Comparison of ENCODE assay signal across 23 mouse cellular contexts in genomic region chr10:20023524-20023923, GRCm38 (mm10).
DNase-seq lines count a peak whose midpoint lies in the region; ATAC-seq lines count a peak whose summit lies in the region.
"Had no signal": no experiment of that assay in that cellular context is flagged by ENCODE, and none has a peak within 500 bp of the region (broad histone marks: within the 10 kb centered on the region; RNA-seq: fewer than 3 reads in every experiment).

No protein-coding gene starts in this region.

- no peak overlapping the region for H3K9ac ChIP-seq in kidney, embryonic 16.5 days (replicated peaks; ENCODE audit: low read length)
- H3K9ac ChIP-seq: forebrain, embryonic 15.5 days had no signal

- no peak overlapping the region for H3K4me2 ChIP-seq in kidney, embryonic 16.5 days (replicated peaks; ENCODE audit: low read depth, low read length)
- H3K4me2 ChIP-seq: forebrain, embryonic 15.5 days had no signal

- H3K9me3 ChIP-seq in kidney, embryonic 16.5 days (ENCODE audit: low read length), result peaks cover under 1% of the 10 kb centered on the region
- H3K9me3 ChIP-seq: embryonic facial prominence, embryonic 10.5 days; forebrain, embryonic 15.5 days; hindbrain, embryonic 10.5 days; limb, embryonic 10.5 days had no signal

- H3K27me3 ChIP-seq in kidney, embryonic 16.5 days (ENCODE audit: insufficient read depth, low read length), result no peaks in the 10 kb centered on the region
- H3K27me3 ChIP-seq: forebrain, embryonic 15.5 days had no signal

- no peak for ATAC-seq in kidney, embryonic 16.5 days (ENCODE audit: low FRiP score, low TSS enrichment)
- ATAC-seq in inflammation-experienced regulatory T-cells, adult 6 months, result no peak
- ATAC-seq: forebrain, embryonic 15.5 days; lung, postnatal 0 days had no signal

- peaks cover 19% of the 10 kb centered on the region for H3K4me1 ChIP-seq in kidney, embryonic 16.5 days (ENCODE audit: insufficient read depth, low read length)
- H3K4me1 ChIP-seq: limb, embryonic 10.5 days had no signal

- peaks cover 5% of the 10 kb centered on the region; the same call in 1 of the 2 replicates for H3K36me3 ChIP-seq in kidney, embryonic 16.5 days (ENCODE audit: insufficient read depth, low read length)
- H3K36me3 ChIP-seq: embryonic facial prominence, embryonic 10.5 days; forebrain, embryonic 15.5 days; hindbrain, embryonic 10.5 days; limb, embryonic 10.5 days had no signal

- DNase-seq in heart, adult 11 months, result peak; percentile 78
- no peak for DNase-seq in heart, postnatal 36 days
- no peak for DNase-seq in kidney, postnatal 36 days
- peak; percentile 82 for DNase-seq in cerebellum, adult 11 months
- peak; percentile 91 for DNase-seq in cerebellum, adult 9-11 months
- DNase-seq in layer of hippocampus, adult 11-12 months (ENCODE audit: low spot score), result no peak
- DNase-seq: adrenal gland, postnatal 25 days; gastrocnemius, postnatal 14 days; kidney, adult 11 months; kidney, postnatal 14 days; liver; right cerebral cortex, adult 18-20 months; right cerebral cortex, postnatal 4 days; thymus, adult 18-20 months; thymus, postnatal 36 days had no signal

- 57% methylated on average over 10 of the region's 10 CpGs for WGBS in kidney, embryonic 16.5 days

- H3K27ac ChIP-seq in kidney, embryonic 16.5 days (ENCODE audit: low read length), result peak overlapping the region; percentile 63; the same call in 1 of the 2 replicates
- H3K27ac ChIP-seq: embryonic facial prominence, embryonic 10.5 days; forebrain, embryonic 15.5 days; hindbrain, embryonic 10.5 days; limb, embryonic 10.5 days; macrophage had no signal

- intact Hi-C loops in heart, postnatal 36 days (cut with DNase I), result loop anchor here (5.0 kb wide), 1 partner anchor 104 kb away; no protein-coding TSS in a partner anchor

- no peak overlapping the region for H3K4me3 ChIP-seq in kidney, embryonic 16.5 days (ENCODE audit: low read length)
- H3K4me3 ChIP-seq: embryonic facial prominence, embryonic 10.5 days; forebrain, embryonic 15.5 days; hindbrain, embryonic 10.5 days; limb, embryonic 10.5 days had no signal

Comparison
In these comparisons a context has a peak if more than half of its experiments do, and no peak if none do; other contexts are left out.
1. DNase-seq: peak in heart, adult 11 months (single experiment), cerebellum, adult 11 months (single experiment) and cerebellum, adult 9-11 months (single experiment); none in heart, postnatal 36 days (0 of 2), kidney, postnatal 36 days (0 of 2) and layer of hippocampus, adult 11-12 months (single experiment).